Mouse (Mus musculus) CH12.LX (cell line): ENCODE measurements at regions not wholly inside any gene's neighbourhood (a gene's known extent, or its start where the extent isn't known, plus 50 kb on each side); places are given as distances from the start of the nearest gene placed in this dataset.

Source experiments
- DNase-seq: peaks from one replicate; pipeline ENCODE4 v3.0.0-alpha.2; 2013; ENCODE audit errors: extremely low read depth
- H3K27ac ChIP-seq: 2 replicates; pipeline ENCODE4 v1.5.1; 2012; ENCODE audit warnings: low read depth, mild to moderate bottlenecking, control low read depth, moderate library complexity; ENCODE audit not compliant: insufficient read depth
- H3K27me3 ChIP-seq: replicated peaks from 2 replicates; pipeline ENCODE3; 2012; ENCODE audit warnings: inconsistent platforms
- H3K36me3 ChIP-seq, 2 experiments: replicated peaks in 1 of 2; 2 replicates each; pipeline versions ENCODE3 to v1.6.1; 2012; ENCODE audit warnings: inconsistent platforms in 1 of 2, low read length in 1 of 2, mild to moderate bottlenecking in 1 of 2, mixed read lengths in 1 of 2, moderate library complexity in 1 of 2; ENCODE audit not compliant: control insufficient read depth in 1 of 2, insufficient read depth in 1 of 2
- H3K4me1 ChIP-seq, 2 experiments: 2 replicates each; pipeline ENCODE4 v1.6.1; 2012; ENCODE audit warnings: inconsistent platforms in 1 of 2, moderate library complexity in 1 of 2; ENCODE audit not compliant: insufficient read depth in 2 of 2, control insufficient read depth in 1 of 2
- H3K4me2 ChIP-seq: 2 replicates; pipeline ENCODE4 v1.6.1; 2012; ENCODE audit warnings: low read depth, mild to moderate bottlenecking, control low read depth; ENCODE audit not compliant: poor library complexity, insufficient read depth, severe bottlenecking
- H3K4me3 ChIP-seq, 3 experiments: fragments of 150-350 bp in 1 of 3; sonication (generic) in 1 of 3; replicated peaks in 1 of 3; 2 replicates each; pipeline versions ENCODE3 to v1.5.1; 2011 to 2012; ENCODE audit warnings: low read depth in 2 of 3, low read length in 2 of 3, mild to moderate bottlenecking in 2 of 3, moderate library complexity in 2 of 3, control low read depth in 1 of 3, improper control_type of control experiment in 1 of 3, inconsistent platforms in 1 of 3, mixed read lengths in 1 of 3; ENCODE audit not compliant: poor library complexity in 1 of 3
- H3K79me2 ChIP-seq: replicated peaks from 2 replicates; pipeline ENCODE4 v1.6.1; 2012; ENCODE audit warnings: mild to moderate bottlenecking, moderate library complexity; ENCODE audit not compliant: control insufficient read depth, poor library complexity, insufficient read depth, severe bottlenecking; ENCODE audit errors: extremely low read depth
- H3K9ac ChIP-seq: 2 replicates; pipeline ENCODE4 v1.6.1; 2012; ENCODE audit warnings: low read depth, mild to moderate bottlenecking, control low read depth, moderate library complexity; ENCODE audit not compliant: insufficient read depth
- H3K9me3 ChIP-seq: replicated peaks from 2 replicates; pipeline ENCODE3; 2012; ENCODE audit warnings: low read length, inconsistent platforms, mixed read lengths
- BHLHE40 ChIP-seq: IDR thresholded peaks from 2 replicates; pipeline ENCODE4 v1.6.1; 2011; ENCODE audit warnings: mild to moderate bottlenecking, low read depth, low read length, improper control_type of control experiment
- CHD2 ChIP-seq: IDR thresholded peaks from 2 replicates; pipeline ENCODE4 v1.6.1; 2011; ENCODE audit warnings: low read length, improper control_type of control experiment
- CTCF ChIP-seq, 2 experiments: IDR thresholded peaks in 1 of 2; conservative IDR thresholded peaks in 1 of 2; 2 replicates each; pipeline ENCODE4 v1.5.1; 2011 to 2012; ENCODE audit warnings: low read depth in 2 of 2, low read length in 2 of 2, improper control_type of control experiment in 1 of 2, inconsistent platforms in 1 of 2, mild to moderate bottlenecking in 1 of 2, moderate library complexity in 1 of 2
- E2F4 ChIP-seq: IDR thresholded peaks from 2 replicates; pipeline ENCODE4 v1.6.1; 2011; ENCODE audit warnings: low read depth, low read length, improper control_type of control experiment; ENCODE audit not compliant: insufficient replicate concordance
- ELF1 ChIP-seq: IDR thresholded peaks from 2 replicates; pipeline ENCODE4 v1.6.1; 2014; ENCODE audit warnings: low read depth, mild to moderate bottlenecking, inconsistent platforms, low read length, improper control_type of control experiment
- JUND ChIP-seq: conservative IDR thresholded peaks from 2 replicates; pipeline ENCODE4 v1.6.1; 2011; ENCODE audit warnings: low read depth, low read length, improper control_type of control experiment
- KAT2A ChIP-seq: IDR thresholded peaks from 2 replicates; pipeline ENCODE4 v1.6.1; 2012; ENCODE audit warnings: low read length, improper control_type of control experiment, inconsistent platforms; ENCODE audit not compliant: insufficient replicate concordance
- MAX ChIP-seq: IDR thresholded peaks from 2 replicates; pipeline ENCODE4 v1.6.1; 2011; ENCODE audit warnings: low read length, improper control_type of control experiment
- MAZ ChIP-seq: IDR thresholded peaks from 2 replicates; pipeline ENCODE4 v1.6.1; 2012; ENCODE audit warnings: low read depth, mild to moderate bottlenecking, inconsistent platforms, low read length, improper control_type of control experiment, moderate library complexity
- MXI1 ChIP-seq: IDR thresholded peaks from 2 replicates; pipeline ENCODE4 v1.6.1; 2011; ENCODE audit warnings: mild to moderate bottlenecking, low read depth, low read length, improper control_type of control experiment
- NRF1 ChIP-seq: IDR thresholded peaks from 2 replicates; pipeline ENCODE4 v1.6.1; 2014; ENCODE audit warnings: low read depth, mild to moderate bottlenecking, inconsistent platforms, low read length, improper control_type of control experiment, moderate library complexity
- POLR2A ChIP-seq: IDR thresholded peaks from 2 replicates; pipeline ENCODE4 v1.6.1; 2011; ENCODE audit warnings: low read depth, mild to moderate bottlenecking, improper control_type of control experiment, low read length
- TCF12 ChIP-seq: IDR thresholded peaks from 2 replicates; pipeline ENCODE4 v1.6.1; 2014; ENCODE audit warnings: low read depth, mild to moderate bottlenecking, inconsistent platforms, low read length, improper control_type of control experiment
- UBTF ChIP-seq: IDR thresholded peaks from 2 replicates; pipeline ENCODE4 v1.6.1; 2012; ENCODE audit warnings: low read depth, mild to moderate bottlenecking, inconsistent platforms, low read length, improper control_type of control experiment, moderate library complexity
- USF2 ChIP-seq: conservative IDR thresholded peaks from 2 replicates; pipeline ENCODE4 v1.6.1; 2011; ENCODE audit warnings: low read depth, low read length, improper control_type of control experiment
- ZNF384 ChIP-seq: IDR thresholded peaks from 2 replicates; pipeline ENCODE4 v1.6.1; 2012; ENCODE audit warnings: low read depth, low read length, improper control_type of control experiment, inconsistent platforms
- dilution Hi-C: fragments of 300-500 bp; cut with MboI; formaldehyde crosslinking; loops from 2 replicates; pipeline ENCODE4 v1.14.3; 2020; ENCODE audit warnings: low sequenced_read_pairs; ENCODE audit not compliant: extremely low pct_unique_long_range_greater_than_20kb, extremely low pct_ligation_motif_present
- in situ Hi-C: fragments of 300-500 bp; cut with MboI; formaldehyde crosslinking; loops from 3 replicates; pipeline ENCODE4 v1.14.3; 2019; ENCODE audit warnings: low sequenced_read_pairs, low pct_ligation_motif_present, low pct_unique_long_range_greater_than_20kb, mixed read lengths

GRCm38 (mm10) chr1:42418233-42418632, 277.3 kb upstream of the Pou3f3 start:
- H3K79me2 ChIP-seq, result no peaks in the 10 kb centered on the region
- TF ChIP-seq KAT2A, result no peak
- TF ChIP-seq JUND, result no peak
- no peak for TF ChIP-seq ELF1
- TF ChIP-seq MXI1, result no peak
- H3K27ac ChIP-seq, result no peak overlapping the region
- dilution Hi-C loops, result no loop called here
- H3K4me1 ChIP-seq, result no peaks in the 10 kb centered on the region
- no peaks in the 10 kb centered on the region for H3K27me3 ChIP-seq
- no peak overlapping the region for H3K9ac ChIP-seq
- DNase-seq, result no peak
- H3K4me3 ChIP-seq, result no peak overlapping the region
- in situ Hi-C loops, result no loop called here
- no peak overlapping the region for H3K4me2 ChIP-seq
- H3K36me3 ChIP-seq, result no peaks in the 10 kb centered on the region
- peaks cover 51% of the 10 kb centered on the region for H3K9me3 ChIP-seq

DNA sequence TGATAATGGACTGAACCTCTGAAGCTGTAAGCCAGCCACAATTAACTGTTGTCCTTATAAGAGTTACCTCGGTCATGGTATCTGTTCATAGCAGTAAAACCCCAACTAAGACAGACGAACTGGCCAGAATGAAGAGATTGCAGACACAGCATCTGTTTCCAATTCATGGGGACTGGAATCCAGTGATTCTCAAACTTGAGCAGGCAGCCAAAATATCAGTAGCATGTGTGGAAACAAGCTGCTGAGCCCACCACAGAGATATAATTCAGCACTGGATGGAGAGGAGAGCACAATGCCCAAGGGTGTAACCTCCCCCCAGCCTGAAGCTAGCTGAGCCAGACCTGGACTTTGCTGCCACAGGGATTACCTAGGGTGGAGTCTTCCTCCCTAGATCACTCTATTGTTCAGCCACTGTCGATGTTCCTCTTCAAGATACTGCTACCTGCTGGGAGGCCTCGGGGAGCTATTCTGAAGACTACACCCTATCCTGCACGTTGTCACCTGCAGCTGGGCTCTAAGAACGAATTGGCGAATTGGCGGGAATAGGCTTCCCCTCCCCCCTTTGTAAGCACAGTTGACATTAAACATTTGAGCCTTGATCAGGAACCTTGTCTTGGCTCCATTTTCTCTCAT, 259.1 kb upstream of the Pou3f3 start:
- H3K79me2 ChIP-seq, result no peaks in the 10 kb centered on the region
- no peaks in the 10 kb centered on the region for H3K4me1 ChIP-seq
- in situ Hi-C loops (no loop called here), dilution Hi-C loops (no loop called here)
- H3K4me3 ChIP-seq, result no peak overlapping the region
- no peak overlapping the region for H3K9ac ChIP-seq
- TF ChIP-seq NRF1 (no peak), MXI1 (no peak)
- no peak overlapping the region for H3K27ac ChIP-seq
- no peak overlapping the region for H3K4me2 ChIP-seq
- DNase-seq, result no peak
- H3K27me3 ChIP-seq, result no peaks in the 10 kb centered on the region
- H3K36me3 ChIP-seq, result no peaks in the 10 kb centered on the region
- peaks cover 54% of the 10 kb centered on the region for H3K9me3 ChIP-seq

DNA sequence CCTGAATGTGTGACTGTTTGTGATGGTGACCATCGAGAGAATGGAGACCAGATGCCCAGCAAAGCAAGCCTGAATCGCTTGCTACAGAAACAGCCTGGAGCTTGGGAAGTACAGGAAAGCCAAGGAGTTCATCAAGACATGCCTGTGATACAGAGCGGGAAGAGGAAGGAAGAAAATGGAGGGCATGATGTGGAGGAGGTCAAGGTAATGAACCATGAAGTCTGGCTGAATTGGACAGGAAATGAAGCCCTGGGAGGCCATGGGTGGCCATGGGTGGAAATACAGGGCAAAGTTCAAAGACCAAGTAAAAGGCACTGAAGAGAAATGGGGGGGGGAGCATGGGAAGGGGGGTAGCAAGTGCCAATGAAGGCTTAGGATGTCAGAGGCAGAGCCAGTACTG, 227.2 kb upstream of the Pou3f3 start:
- no peak overlapping the region for H3K27ac ChIP-seq
- DNase-seq, result no peak
- no peak overlapping the region for H3K4me3 ChIP-seq
- no peaks in the 10 kb centered on the region for H3K79me2 ChIP-seq
- dilution Hi-C loops, result no loop called here
- no peaks in the 10 kb centered on the region for H3K4me1 ChIP-seq
- in situ Hi-C loops, result no loop called here
- no peak for TF ChIP-seq CTCF (conservative IDR thresholded peaks at IDR 0.05 in 1 of 2, IDR thresholded peaks at IDR 0.05 in 1 of 2; ENCODE audit: low read depth in 2 of 2, low read length in 2 of 2)
- TF ChIP-seq UBTF, result no peak
- no peak for TF ChIP-seq POLR2A
- TF ChIP-seq ZNF384, result no peak
- no peak for TF ChIP-seq E2F4
- no peak for TF ChIP-seq MAX
- TF ChIP-seq BHLHE40, result no peak
- no peak for TF ChIP-seq MAZ
- no peak for TF ChIP-seq TCF12
- no peak for TF ChIP-seq CHD2
- TF ChIP-seq NRF1, result no peak
- no peak for TF ChIP-seq MXI1
- TF ChIP-seq USF2, result no peak
- TF ChIP-seq JUND, result no peak
- H3K9me3 ChIP-seq, result peaks cover 65% of the 10 kb centered on the region
- no peak overlapping the region for H3K9ac ChIP-seq
- H3K36me3 ChIP-seq, result no peaks in the 10 kb centered on the region
- no peak overlapping the region for H3K4me2 ChIP-seq
- H3K27me3 ChIP-seq, result no peaks in the 10 kb centered on the region
